Mouse (Mus musculus) embryonic facial prominence, embryonic 14.5 days (tissue): ENCODE data around the gene Olfr347. TPM values are rescaled to one million over a fixed set of nuclear protein-coding genes. Genes with fewer than 3 reads are reported as not detected.

Experiments used
- ATAC-seq: fragments of 200-750 bp; cut with Nextera tagmentation; 2 replicates; pipeline ENCODE4 v1.8.0; 2017; ENCODE audit warnings: low read depth, moderate number of reproducible peaks, moderate TSS enrichment
- DNase-seq: peaks from one replicate; pipeline ENCODE4 v3.0.0-alpha.2; 2015; ENCODE audit warnings: low spot score
- H3K27ac ChIP-seq: fragments of 300-500 bp; sonication (generic); replicated peaks from 2 replicates; pipeline ENCODE4 v1.5.1; 2014; ENCODE audit warnings: low read depth, mild to moderate bottlenecking, low read length, moderate library complexity
- H3K27me3 ChIP-seq: fragments of 300-500 bp; sonication (generic); replicated peaks from 2 replicates; pipeline ENCODE4 v1.6.1; 2014; ENCODE audit warnings: low read length; ENCODE audit not compliant: control insufficient read depth, insufficient read depth
- H3K36me3 ChIP-seq: fragments of 300-500 bp; sonication (generic); 2 replicates; pipeline ENCODE4 v1.6.1; 2014; ENCODE audit warnings: low read length, mixed read lengths; ENCODE audit not compliant: control insufficient read depth, insufficient read depth
- H3K4me1 ChIP-seq: fragments of 300-500 bp; sonication (generic); 2 replicates; pipeline ENCODE4 v1.6.1; 2014; ENCODE audit warnings: antibody characterized with exemption, low read length; ENCODE audit not compliant: control insufficient read depth, insufficient read depth
- H3K4me2 ChIP-seq: fragments of 300-500 bp; sonication (generic); 2 replicates; pipeline ENCODE4 v1.6.1; 2014; ENCODE audit warnings: low read depth, mild to moderate bottlenecking, low read length, moderate library complexity, mixed read lengths
- H3K4me3 ChIP-seq: fragments of 300-500 bp; sonication (generic); 2 replicates; pipeline ENCODE4 v1.5.1; 2014; ENCODE audit warnings: low read depth, mild to moderate bottlenecking, low read length
- H3K9ac ChIP-seq: fragments of 300-500 bp; sonication (generic); 2 replicates; pipeline ENCODE4 v1.6.1; 2014; ENCODE audit warnings: low read depth, mild to moderate bottlenecking, low read length, moderate library complexity, mixed read lengths
- H3K9me3 ChIP-seq: fragments of 300-500 bp; sonication (generic); 2 replicates; pipeline ENCODE4 v1.6.1; 2016; ENCODE audit warnings: low read length; ENCODE audit not compliant: control insufficient read depth
- WGBS: fragments of 180-500 bp; shearing (Covaris S2); extraction: QIAGEN DNeasy Blood & Tissue Kit; methylation state at CpG from one replicate; pipeline ENCODE4 v1.1.7; 2014; 5-methylcytosine and 5-hydroxymethylcytosine counted together
- polyA plus RNA-seq: library from polyadenylated mRNA; unstranded; fragments of >200 nt; fragmentation: Nextera tagmentation; extraction: Ambion mirVana; gene quantifications from 2 replicates; pipeline ENCODE4 v1.2.1, GENCODE M21; 2014

Olfr347 gene
- not detected in 2 replicates for polyA plus RNA-seq

DNA sequence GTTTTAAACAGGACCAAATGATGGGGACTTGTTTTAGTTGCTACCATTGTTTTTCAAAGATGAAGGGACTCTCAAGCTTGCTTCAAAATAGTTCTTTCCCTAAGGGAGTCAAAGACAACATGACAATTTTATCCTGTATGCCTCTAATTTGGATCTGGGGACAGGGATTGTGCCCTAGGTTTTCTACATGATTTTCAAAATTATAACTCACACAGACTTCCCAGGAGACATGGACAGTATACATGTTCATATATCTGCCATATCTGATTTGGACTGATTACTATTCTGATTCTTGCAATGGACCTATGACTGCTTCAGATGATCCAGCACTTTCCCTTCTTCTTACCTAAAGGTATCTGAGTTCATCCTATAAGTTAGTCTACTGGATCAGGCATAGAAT lies at the start of gene Olfr347:
Gene Olfr347, plus strand, starts transcription at position 301 of the 400 bp plus-strand sequence.
- no peaks in the 10 kb centered on the region for H3K27me3 ChIP-seq
- peaks cover 10% of the 10 kb centered on the region for H3K9me3 ChIP-seq
- H3K36me3 ChIP-seq = no peaks in the 10 kb centered on the region
- H3K4me1 ChIP-seq = no peaks in the 10 kb centered on the region
- ATAC-seq (no peak), DNase-seq (no peak)
- no peak within 1 kb of the TSS for H3K4me2 ChIP-seq
- H3K9ac ChIP-seq = no peak within 1 kb of the TSS
- no peak within 1 kb of the TSS for H3K4me3 ChIP-seq
- H3K27ac ChIP-seq = no peak within 1 kb of the TSS

DNA sequence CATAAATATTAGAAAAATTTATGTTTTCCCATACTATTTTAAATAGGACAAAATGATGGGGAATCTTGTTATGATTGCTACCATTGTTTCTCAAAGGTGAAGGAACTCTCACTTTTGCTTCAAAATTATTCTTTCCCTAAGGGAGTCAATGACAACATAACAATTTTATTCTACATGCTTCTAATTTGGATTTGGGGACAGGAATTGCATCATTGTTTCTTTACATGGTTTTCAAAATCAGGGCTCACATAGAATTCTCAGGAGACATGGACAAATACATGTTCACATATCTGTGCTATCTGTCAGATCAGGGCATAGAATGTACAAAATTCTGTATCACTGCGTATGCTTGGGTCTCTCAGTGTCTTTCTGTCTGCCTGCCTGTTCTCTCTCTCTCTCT lies 46.2 kb upstream of the Olfr347 start, which contains the start of gene Olfr346:
Gene Olfr346, plus strand, starts transcription at position 301 of the 400 bp plus-strand sequence.
- H3K4me3 ChIP-seq = no peak within 1 kb of the TSS
- ATAC-seq (no peak), DNase-seq (no peak)
- no peaks in the 10 kb centered on the region for H3K4me1 ChIP-seq
- 0 out of 2 replicates have a peak, but pooled peaks cover 5% of the 10 kb centered on the region for H3K9me3 ChIP-seq
- no peak within 1 kb of the TSS for H3K4me2 ChIP-seq
- H3K27ac ChIP-seq = no peak within 1 kb of the TSS
- WGBS = 79% methylated on average over 1 of the region's 1 CpGs
- H3K36me3 ChIP-seq = no peaks in the 10 kb centered on the region
- no peaks in the 10 kb centered on the region for H3K27me3 ChIP-seq
- no peak within 1 kb of the TSS for H3K9ac ChIP-seq

DNA sequence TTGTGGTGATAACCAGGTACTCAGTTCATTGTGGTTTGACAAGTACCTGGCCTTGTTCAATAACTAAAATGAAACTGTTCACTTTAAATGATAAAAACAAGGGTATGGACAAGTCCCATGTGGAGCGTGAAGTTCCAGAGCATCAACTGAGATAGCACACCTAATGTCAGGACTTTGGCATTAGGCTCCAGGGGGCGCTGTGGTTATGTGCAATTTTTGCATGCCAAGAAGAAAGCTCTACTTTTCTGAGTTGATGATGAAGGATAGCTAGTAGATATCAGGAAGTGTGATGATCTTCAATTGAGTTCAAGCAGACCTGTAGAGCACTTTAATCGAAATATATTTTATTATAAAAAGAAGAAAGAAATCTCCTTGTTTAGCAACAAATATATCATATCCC lies 4.5 kb downstream of the Olfr347 start:
- 63% methylated on average over 3 of the region's 3 CpGs for WGBS
- Histone ChIP-seq H3K9me3 (peaks cover 5% of the 10 kb centered on the region; the same call in 1 of the 2 replicates), H3K27ac (no peak overlapping the region), H3K36me3 (no peaks in the 10 kb centered on the region), H3K4me3 (no peak overlapping the region), H3K27me3 (no peaks in the 10 kb centered on the region), H3K4me2 (no peak overlapping the region), H3K9ac (no peak overlapping the region), H3K4me1 (no peaks in the 10 kb centered on the region)
- ATAC-seq (no peak), DNase-seq (no peak)

DNA sequence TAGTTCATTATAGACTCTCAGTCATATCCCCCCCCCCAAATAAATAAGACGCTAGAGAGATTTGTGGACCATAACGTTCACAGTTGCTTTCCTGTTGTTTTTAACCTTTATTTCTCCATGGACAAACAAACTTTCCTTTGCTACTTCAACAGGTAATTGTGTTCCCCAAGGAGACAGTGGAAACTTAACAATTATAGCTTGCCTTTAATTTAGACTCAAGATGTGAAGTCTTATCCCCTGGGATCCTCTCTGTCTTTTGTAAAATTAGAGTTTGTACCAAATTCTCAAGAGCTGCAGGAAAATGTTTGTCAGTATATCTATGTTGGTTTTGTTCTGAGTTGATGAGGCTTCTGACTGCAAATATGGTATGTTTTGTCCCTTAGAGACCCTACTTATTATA lies 52.3 kb downstream of the Olfr347 start, which contains the start of gene Olfr348:
Gene Olfr348, plus strand, starts transcription at position 301 of the 400 bp plus-strand sequence.
- Histone ChIP-seq H3K27ac (no peak within 1 kb of the TSS), H3K4me1 (no peaks in the 10 kb centered on the region), H3K4me2 (no peak within 1 kb of the TSS), H3K9ac (no peak within 1 kb of the TSS), H3K27me3 (no peaks in the 10 kb centered on the region), H3K36me3 (no peaks in the 10 kb centered on the region), H3K4me3 (no peak within 1 kb of the TSS), H3K9me3 (peaks cover 4% of the 10 kb centered on the region; the same call in 1 of the 2 replicates)
- no peak for ATAC-seq
- DNase-seq = no peak
- 66% methylated on average over 2 of the region's 2 CpGs for WGBS

Other genes with a start within 250 kb of the Olfr347 start
- gene Olfr341, start 249.4 kb upstream of the Olfr347 start, polyA plus RNA-seq = 0.04 and 0.06 TPM in 2 replicates
- gene Olfr342, start 206.9 kb upstream of the Olfr347 start, polyA plus RNA-seq = not detected in 2 replicates
- 0.03 and 0.06 TPM in 2 replicates for gene Olfr344, start 165.2 kb upstream of the Olfr347 start, polyA plus RNA-seq
- gene Olfr345, start 91.9 kb upstream of the Olfr347 start, polyA plus RNA-seq = not detected in 2 replicates
- gene Olfr346, start 46.1 kb upstream of the Olfr347 start, polyA plus RNA-seq = not detected in 2 replicates
- not detected in 2 replicates for gene Olfr348, start 52.4 kb downstream of the Olfr347 start, polyA plus RNA-seq
- gene Olfr50, start 58.6 kb downstream of the Olfr347 start, polyA plus RNA-seq = 0.09 and 0.25 TPM in 2 replicates
- not detected in 2 replicates for gene Olfr3, start 85.1 kb downstream of the Olfr347 start, polyA plus RNA-seq
- gene Olfr350, start 114.4 kb downstream of the Olfr347 start, polyA plus RNA-seq = not detected in 2 replicates
- gene Olfr351, start 130.8 kb downstream of the Olfr347 start, polyA plus RNA-seq = not detected in 2 replicates
- not detected in 2 replicates for gene Olfr352, start 136.6 kb downstream of the Olfr347 start, polyA plus RNA-seq
- gene Olfr353, start 161.0 kb downstream of the Olfr347 start, polyA plus RNA-seq = not detected in 2 replicates
- not detected in 2 replicates for gene Olfr354, start 173.8 kb downstream of the Olfr347 start, polyA plus RNA-seq
- gene Olfr355, start 197.0 kb downstream of the Olfr347 start, polyA plus RNA-seq = not detected in 2 replicates
- not detected in 2 replicates for gene Olfr356, start 205.2 kb downstream of the Olfr347 start, polyA plus RNA-seq